Mouse (Mus musculus) megakaryocyte, adult 5-6 weeks (primary cell): ENCODE data around the gene Gm21719. TPM values are rescaled to one million over a fixed set of nuclear protein-coding genes. Genes with fewer than 3 reads are reported as not detected.
"Not testable (repeated sequence)": the region's sequence is repeated elsewhere in the genome, so short reads cannot be mapped to it uniquely, and the experiment has no call there.

ENCODE experiments used
- ATAC-seq: 2 replicates; pipeline ENCODE4 v1.8.0; 2016; ENCODE audit warnings: mild to moderate bottlenecking, inconsistent platforms; ENCODE audit not compliant: poor library complexity, severe bottlenecking
- total RNA-seq, 2 experiments: library from RNA; stranded (forward) in 1 of 2; stranded (reverse) in 1 of 2; fragments of 153-499, 151-499 nt in 1 of 2; fragments of 221-1000, 200-1000 nt in 1 of 2; gene quantifications; 2 replicates each; pipeline versions ENCODE4 v1.2.3 to v1.2.4; 2015 to 2017

Gene Gm21719
- total RNA-seq (2015) (not detected in 2 replicates), total RNA-seq (2017) (not detected in 2 replicates)

DNA sequence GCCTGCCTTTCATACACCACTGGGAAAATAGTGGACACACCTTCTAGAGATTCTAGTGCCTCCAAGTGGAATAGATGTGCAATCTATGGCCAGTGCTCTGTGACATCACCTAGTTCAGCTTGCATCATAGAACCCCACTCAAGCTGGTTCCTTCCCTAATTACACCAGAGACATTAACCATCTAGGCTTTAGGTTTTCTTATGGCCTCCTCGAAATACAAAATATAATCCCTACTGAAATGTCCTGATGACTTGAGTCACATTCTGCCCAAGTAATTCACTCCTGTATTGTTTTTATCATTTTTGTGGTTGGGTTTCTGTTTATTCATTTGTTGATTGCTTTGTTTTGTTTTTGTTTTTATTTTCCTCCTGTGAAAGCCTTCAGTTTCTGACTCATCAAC is at the start of gene Gm21719:
Gene Gm21719 (minus strand): TSS at position 101 of the 400 bp plus-strand sequence.
- not testable (repeated sequence) for ATAC-seq

Other genes starting within 250 kb of the Gm21719 start
- gene Gm28919, start 99.3 kb downstream of the Gm21719 start, total RNA-seq (2015) = not detected in 2 replicates
- gene Gm28919, start 99.3 kb downstream of the Gm21719 start, total RNA-seq (2017) = not detected in 2 replicates
- gene Gm20830, start 235.4 kb upstream of the Gm21719 start, total RNA-seq (2015) = not detected in 2 replicates
- gene Gm20830, start 235.4 kb upstream of the Gm21719 start, total RNA-seq (2017) = not detected in 2 replicates